Mouse (Mus musculus) cerebellum, adult 2 months (tissue): ENCODE measurements at regions not wholly inside any gene's neighbourhood (a gene's known extent, or its start where the extent isn't known, plus 50 kb on each side); places are given as distances from the start of the nearest gene placed in this dataset.

Source experiments
- CTCF ChIP-seq: fragments of 200-500 bp; IDR thresholded peaks from 2 replicates; pipeline ENCODE4 v1.5.1; 2011; ENCODE audit warnings: low read depth, mild to moderate bottlenecking, control low read depth, low read length, moderate library complexity, borderline replicate concordance; ENCODE audit not compliant: insufficient read depth
- POLR2A ChIP-seq: fragments of 200-500 bp; IDR thresholded peaks from 2 replicates; pipeline ENCODE4 v1.6.1; 2011; ENCODE audit warnings: low read length, control low read depth, borderline replicate concordance; ENCODE audit not compliant: insufficient read depth

DNA sequence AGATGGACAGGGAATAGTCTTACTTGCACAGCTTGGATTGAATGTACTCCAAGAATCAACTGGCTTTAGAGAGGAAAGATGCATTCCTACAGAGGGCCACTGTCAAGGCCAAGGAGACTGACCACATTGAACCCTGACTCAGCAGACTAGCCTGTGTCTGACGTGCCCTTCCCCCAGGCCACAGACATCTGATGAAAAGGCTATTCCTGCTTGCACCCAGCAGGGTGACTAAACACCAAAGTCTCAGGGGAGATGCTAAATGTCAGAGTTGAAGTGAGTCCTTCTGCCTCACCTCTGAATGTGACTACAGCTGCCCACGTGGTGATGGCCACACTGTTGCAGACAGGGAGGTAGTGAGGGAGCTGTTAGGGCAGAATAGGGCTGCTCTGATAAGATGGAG, 140.2 kb upstream of the Fggy start:
- TF ChIP-seq CTCF (no peak), POLR2A (no peak)
